ENCODE assay signal across 14 mouse cellular contexts in the genomic region with DNA sequence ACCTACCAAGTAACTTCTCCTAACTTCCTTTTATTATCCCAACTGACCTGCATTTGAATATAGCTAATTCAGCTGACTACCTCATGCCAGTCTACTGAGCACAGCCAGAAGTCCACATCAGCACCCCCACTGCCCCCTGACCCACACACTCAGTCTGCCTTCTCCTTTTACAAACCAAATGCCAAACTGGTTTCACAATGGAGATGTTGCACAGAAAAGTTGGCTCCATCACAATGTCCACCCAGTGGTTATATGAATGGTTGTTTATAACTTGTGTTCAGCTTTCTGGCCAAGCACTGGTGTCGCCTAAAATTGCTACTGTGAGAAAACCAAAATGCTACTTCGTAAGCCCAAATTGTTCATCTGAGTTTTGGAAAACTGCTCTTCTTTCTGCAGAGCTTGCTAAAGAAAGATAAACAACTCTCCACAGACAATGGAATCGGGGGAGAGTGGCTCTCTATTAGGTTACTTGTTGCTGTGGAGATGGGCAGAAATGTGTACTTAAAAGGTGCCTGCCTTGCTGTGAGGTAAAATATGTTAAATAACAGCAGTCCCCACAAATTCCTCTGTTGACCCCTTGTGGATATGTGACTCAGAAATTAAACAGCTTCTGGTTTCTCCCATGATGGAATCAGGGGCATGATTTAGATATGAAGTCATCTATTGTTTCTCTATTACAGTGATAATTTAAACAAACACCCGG.
DNase-seq lines count a peak whose midpoint lies in the region; TF ChIP-seq lines count a peak whose summit lies in the region.
"Had no signal": no experiment of that assay in that cellular context is flagged by ENCODE, and none has a peak within 500 bp of the region (broad histone marks: within the 10 kb centered on the region; RNA-seq: fewer than 3 reads in every experiment).

No protein-coding gene starts in this region.

- H3K4me1 ChIP-seq in lung, adult 2 months (ENCODE audit: control insufficient read depth, insufficient read depth, low read length), result peaks cover 8% of the 10 kb centered on the region
- H3K4me1 ChIP-seq: midbrain, embryonic 12.5 days; neural tube, embryonic 12.5 days had no signal

- H3K4me3 ChIP-seq in gastrocnemius, adult 2 months, result no peak overlapping the region
- H3K4me3 ChIP-seq in lung, adult 2 months (replicated peaks; ENCODE audit: extremely low read depth, low read depth, low read length), result no peak overlapping the region
- H3K4me3 ChIP-seq: midbrain, embryonic 12.5 days; neural tube, embryonic 12.5 days had no signal

- H3K27ac ChIP-seq in gastrocnemius, adult 2 months, result no peak overlapping the region
- H3K27ac ChIP-seq: liver, embryonic 14.5 days; midbrain, embryonic 12.5 days; neural tube, embryonic 12.5 days had no signal

- no peak for TF ChIP-seq POLR2A in lung, adult 2 months (IDR thresholded peaks at IDR 0.05; ENCODE audit: borderline replicate concordance, extremely low read depth, low read depth, low read length)

- intact Hi-C loops in gastrocnemius, adult 2 months (cut with DNase I), result no loop called here

- 21% methylated on average over 4 of the region's 4 CpGs for WGBS in lung, adult 2 months

- no peak for TF ChIP-seq CTCF in gastrocnemius, adult 2 months (IDR thresholded peaks at IDR 0.05)
- no peak for TF ChIP-seq CTCF in lung, adult 2 months (IDR thresholded peaks at IDR 0.05; ENCODE audit: insufficient read depth, low read length)

- peak; percentile 25 for DNase-seq in gastrocnemius, adult 2 months
- no peak for DNase-seq in gastrocnemius, postnatal 10 days
- peak; percentile 7 for DNase-seq in ovary, postnatal 14 days (ENCODE audit: low spot score)
- DNase-seq in ovary, adult 18-20 months (ENCODE audit: low spot score), result no peak
- peak; percentile 25 for DNase-seq in lung, adult 2 months
- no peak for DNase-seq in neural tube, embryonic 10.5 days (ENCODE audit: extremely low spot score, low spot score)
- DNase-seq in right cerebral cortex, adult 18-20 months, result no peak
- no peak for DNase-seq in thymus, postnatal 10 days (ENCODE audit: low spot score in 2 of 2)
- DNase-seq: cerebellum, postnatal 14 days; right cerebral cortex, postnatal 25 days; thymus, postnatal 25 days had no signal

Comparison
In these comparisons a context has a peak if more than half of its experiments do, and no peak if none do; other contexts are left out.
1. DNase-seq: peak in gastrocnemius, adult 2 months (single experiment), ovary, postnatal 14 days (single experiment) and lung, adult 2 months (single experiment); none in gastrocnemius, postnatal 10 days (single experiment), ovary, adult 18-20 months (single experiment), neural tube, embryonic 10.5 days (single experiment), right cerebral cortex, adult 18-20 months (single experiment) and thymus, postnatal 10 days (0 of 2).